Mouse (Mus musculus): ENCODE data around the gene Ddx20. TPM values are rescaled to one million over a fixed set of nuclear protein-coding genes. Genes with fewer than 3 reads are reported as not detected.
A peak's percentile ranks its signal among the peaks of the same experiment; 100 is the strongest.

Ddx20 gene
- polyA plus RNA-seq (2015; fragmentation: Nextera tagmentation; extraction: Ambion mirVana): 36.6 and 41.1 TPM in 2 replicates

GRCm38 (mm10) chr3:105687324-105688060 is at the start of gene Ddx20:
TSS of gene Ddx20 (minus strand) at chr3:105687574.
- DNase-seq (ENCODE audit: low spot score): peak; percentile 98

GRCm38 (mm10) chr3:105737070-105737469 is 49.7 kb upstream of the Ddx20 start:
- no peak for DNase-seq (ENCODE audit: low spot score)

DNA sequence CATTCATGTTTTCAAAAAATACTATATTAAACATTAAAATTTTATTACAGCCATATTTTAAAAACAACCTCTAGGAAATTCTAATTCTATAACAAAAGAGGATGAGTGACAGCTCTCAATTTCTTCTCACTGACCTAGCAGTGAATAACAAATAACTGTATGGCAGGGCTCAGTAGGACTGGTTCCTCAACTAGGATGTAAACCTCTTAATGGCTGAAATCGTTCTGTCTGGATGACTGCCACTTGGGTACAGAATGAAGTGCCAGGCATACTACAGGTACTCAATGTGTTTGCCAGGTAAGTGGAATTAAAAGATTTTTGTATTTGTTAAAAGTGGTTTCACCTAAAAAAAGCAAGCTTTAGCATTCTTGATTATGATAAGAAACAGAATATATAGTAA is 48.8 kb upstream of the Ddx20 start:
- DNase-seq (ENCODE audit: low spot score): no peak

GRCm38 (mm10) chr3:105735285-105735684 is 47.9 kb upstream of the Ddx20 start:
- no peak for DNase-seq (ENCODE audit: low spot score)

GRCm38 (mm10) chr3:105733538-105733937 is 46.2 kb upstream of the Ddx20 start:
- no peak for DNase-seq (ENCODE audit: low spot score)

DNA sequence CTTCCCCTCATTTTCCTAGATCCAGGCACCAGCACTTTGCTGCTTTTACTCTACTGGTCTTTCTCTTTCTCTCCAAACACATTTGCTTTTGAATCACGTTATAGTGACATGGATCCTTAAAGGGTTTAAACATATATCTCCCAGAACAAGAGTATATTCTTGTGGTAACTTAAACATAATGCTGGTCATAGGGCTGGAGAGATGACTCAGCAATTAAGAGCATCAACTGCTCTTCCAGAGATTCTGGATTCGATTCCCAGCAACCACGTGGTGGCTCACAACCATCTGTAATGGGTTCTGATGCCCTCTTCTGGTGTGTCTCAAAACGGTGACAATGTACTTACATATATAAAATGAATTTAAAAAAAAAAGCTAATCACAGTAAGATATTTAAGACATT is 45.0 kb upstream of the Ddx20 start:
- DNase-seq (ENCODE audit: low spot score): no peak

DNA sequence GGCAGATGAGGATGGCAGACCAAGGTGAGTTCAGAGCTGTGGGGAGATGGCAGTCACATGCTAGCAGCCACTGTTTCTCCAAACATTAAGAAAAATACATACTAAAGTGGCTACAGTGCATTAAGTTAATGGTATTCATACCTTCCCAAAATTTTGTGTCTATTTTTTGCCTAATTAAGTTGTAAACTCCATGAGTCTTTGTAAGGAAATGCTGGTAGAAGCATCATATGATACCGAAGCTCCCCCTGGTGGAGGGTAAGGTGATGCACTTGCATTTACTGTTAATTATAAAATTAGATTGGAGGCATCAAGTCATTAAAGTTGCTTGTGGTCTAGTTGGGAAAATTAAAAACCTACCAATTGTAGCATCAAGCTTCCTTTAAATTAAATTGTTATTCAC is 38.7 kb upstream of the Ddx20 start:
- DNase-seq (ENCODE audit: low spot score): peak; percentile 56

GRCm38 (mm10) chr3:105722510-105722909 is 35.1 kb upstream of the Ddx20 start:
- no peak for DNase-seq (ENCODE audit: low spot score)

- DNase-seq (ENCODE audit: low spot score): no peak
Measured at GRCm38 (mm10) chr3:105721681-105722201, 34.4 kb upstream of the Ddx20 start.

- no peak for DNase-seq (ENCODE audit: low spot score)
Measured at GRCm38 (mm10) chr3:105720514-105720913, 33.1 kb upstream of the Ddx20 start.

GRCm38 (mm10) chr3:105719979-105720378 is 32.6 kb upstream of the Ddx20 start:
- no peak for DNase-seq (ENCODE audit: low spot score)

- DNase-seq (ENCODE audit: low spot score): no peak
Measured at GRCm38 (mm10) chr3:105718746-105719145, 31.4 kb upstream of the Ddx20 start.

DNA sequence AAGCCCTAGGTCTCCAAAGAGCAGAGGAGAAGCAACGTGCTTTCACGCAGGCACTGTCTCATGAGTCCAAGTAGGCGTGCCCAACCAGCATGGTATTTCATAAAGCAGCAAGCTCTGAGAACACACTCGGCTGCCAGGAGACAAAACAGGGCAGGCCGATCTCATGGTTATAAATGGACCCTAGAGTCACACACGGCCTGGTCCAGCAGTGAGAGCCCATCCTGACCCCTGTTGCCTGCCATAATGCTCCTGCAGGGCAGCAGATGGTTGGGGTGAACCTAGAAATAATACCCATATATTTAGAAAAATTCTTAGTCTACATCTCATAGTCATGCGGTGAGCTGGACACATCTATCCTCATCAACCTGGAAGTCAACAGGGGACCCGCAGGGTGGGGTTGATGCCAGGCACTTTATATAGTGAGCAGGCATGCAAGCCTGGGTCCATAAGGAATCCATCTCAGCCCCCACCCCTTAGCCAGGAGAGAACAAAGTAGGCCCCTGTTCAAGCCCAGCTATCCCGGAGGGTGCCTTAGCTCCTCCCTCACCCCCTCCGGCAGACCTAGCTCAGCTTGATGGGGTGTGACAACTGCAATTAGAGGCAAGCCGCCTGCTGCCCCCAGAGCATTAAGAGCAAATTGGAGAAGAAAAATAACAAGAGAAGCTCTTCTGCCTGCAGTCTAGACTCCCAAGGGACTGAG is 30.6 kb upstream of the Ddx20 start:
- no peak for DNase-seq (ENCODE audit: low spot score)

DNA sequence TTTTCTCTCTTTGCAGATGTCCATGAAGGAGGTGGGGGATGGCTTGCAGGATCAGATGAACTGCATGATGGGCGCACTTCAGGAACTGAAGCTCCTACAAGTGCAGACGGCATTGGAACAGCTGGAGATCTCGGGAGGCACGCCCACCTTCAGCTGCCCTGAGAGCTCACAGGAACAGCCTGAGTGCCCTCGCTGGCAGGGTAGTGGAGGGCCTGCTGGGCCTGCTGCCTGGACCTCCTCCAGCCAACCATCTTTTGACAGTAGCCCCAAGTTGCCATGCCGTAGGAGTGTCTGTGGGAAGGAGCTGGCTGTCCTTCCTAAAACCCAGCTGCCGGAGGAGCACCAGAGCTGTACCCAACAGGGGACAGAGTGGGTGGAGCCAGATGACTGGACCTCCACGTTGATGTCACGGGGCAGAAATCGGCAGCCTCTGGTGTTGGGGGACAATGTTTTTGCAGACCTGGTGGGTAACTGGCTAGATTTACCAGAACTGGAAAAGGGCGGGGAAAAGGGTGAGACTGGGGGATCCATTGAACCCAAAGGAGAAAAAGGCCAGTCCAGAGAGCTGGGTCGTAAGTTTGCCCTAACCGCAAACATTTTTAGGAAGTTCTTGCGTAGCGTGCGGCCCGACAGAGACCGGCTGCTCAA is 29.1 kb upstream of the Ddx20 start:
- DNase-seq (ENCODE audit: low spot score): no peak

DNA sequence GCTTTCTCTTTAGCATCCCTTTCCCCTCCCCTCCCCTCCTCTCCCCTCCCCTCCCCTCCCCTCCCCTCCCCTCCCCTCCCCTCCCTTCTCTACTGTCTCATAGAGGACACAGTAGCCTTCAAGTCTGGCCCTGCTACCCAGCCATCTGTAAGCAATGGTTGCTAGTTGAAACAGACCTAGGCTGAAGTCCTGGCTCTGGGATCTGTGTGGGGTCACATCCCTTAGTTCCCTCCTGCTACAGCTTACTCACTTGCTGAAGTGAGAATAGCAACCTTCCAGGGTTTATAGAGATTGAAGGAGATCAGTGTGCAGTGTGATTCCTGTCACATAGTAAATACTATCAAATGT is 27.4 kb upstream of the Ddx20 start:
- no peak for DNase-seq (ENCODE audit: low spot score)

GRCm38 (mm10) chr3:105714091-105714819 is 26.9 kb upstream of the Ddx20 start:
- DNase-seq (ENCODE audit: low spot score): no peak

DNA sequence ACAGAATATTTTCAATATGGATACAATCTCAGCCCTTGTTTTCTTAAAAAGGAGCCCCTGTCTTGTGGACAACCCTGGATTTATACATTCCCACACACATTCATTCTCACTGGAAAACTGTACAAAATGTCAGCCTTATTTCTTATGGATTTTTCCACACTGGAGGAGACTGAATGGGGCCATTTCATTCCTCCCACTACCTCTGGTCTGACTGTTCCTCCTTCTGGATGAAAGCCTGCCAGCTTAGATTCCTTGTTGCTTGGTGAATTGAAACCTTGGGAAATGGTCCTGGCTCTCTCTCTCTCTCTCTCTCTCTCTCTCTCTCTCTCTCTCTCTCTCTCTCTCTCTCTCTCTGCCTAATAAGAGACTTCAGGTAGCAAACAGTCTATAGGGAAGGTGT is 25.5 kb upstream of the Ddx20 start:
- DNase-seq (ENCODE audit: low spot score): no peak

- no peak for DNase-seq (ENCODE audit: low spot score)
Measured at GRCm38 (mm10) chr3:105711741-105712140, 24.4 kb upstream of the Ddx20 start.

- no peak for DNase-seq (ENCODE audit: low spot score)
Measured at GRCm38 (mm10) chr3:105710246-105710645, 22.9 kb upstream of the Ddx20 start.

- no peak for DNase-seq (ENCODE audit: low spot score)
Measured at GRCm38 (mm10) chr3:105707590-105707989, 20.2 kb upstream of the Ddx20 start.

DNA sequence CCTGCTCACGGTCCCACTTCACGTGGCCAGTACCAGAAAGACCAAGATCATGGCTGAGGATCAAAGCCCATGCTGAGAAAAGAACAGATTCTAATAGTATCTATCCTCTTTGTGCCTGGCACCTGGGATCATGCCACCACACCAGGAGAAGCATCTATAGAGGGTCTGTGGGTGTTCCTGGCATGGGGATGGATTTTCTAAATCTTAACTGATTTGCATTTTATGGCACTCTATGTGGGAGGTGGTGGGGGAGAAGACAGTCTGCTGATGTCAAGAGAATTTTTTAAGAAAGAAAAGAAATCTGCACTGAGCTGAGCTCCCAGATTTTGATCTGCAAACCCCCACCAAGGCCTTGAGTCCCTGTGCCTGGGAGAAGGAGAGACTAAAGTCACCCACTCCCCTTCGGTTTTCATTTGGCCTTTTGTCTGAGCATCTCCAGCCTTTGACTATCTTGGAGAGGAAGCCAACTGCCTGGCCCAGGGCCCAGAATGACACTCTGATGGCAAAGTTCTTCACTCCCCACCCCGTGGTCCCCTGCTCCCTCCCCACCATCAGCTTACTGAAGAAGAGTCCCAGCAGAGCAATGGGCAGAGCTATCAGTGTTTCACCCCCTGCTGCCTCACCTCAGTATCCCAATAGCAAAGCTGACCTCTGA is 19.1 kb upstream of the Ddx20 start:
- no peak for DNase-seq (ENCODE audit: low spot score)
